Mouse (Mus musculus) forelimb bud, embryonic 11.5 days (tissue): Measurements from ENCODE around the gene Paqr6.
"Not testable (repeated sequence)": the region's sequence is repeated elsewhere in the genome, so short reads cannot be mapped to it uniquely, and the experiment has no call there.

Experiments
- DNase-seq: peaks from one replicate; pipeline ENCODE4 v3.0.0-alpha.2; 2012; ENCODE audit warnings: low read depth, low spot score

Gene Paqr6

DNA sequence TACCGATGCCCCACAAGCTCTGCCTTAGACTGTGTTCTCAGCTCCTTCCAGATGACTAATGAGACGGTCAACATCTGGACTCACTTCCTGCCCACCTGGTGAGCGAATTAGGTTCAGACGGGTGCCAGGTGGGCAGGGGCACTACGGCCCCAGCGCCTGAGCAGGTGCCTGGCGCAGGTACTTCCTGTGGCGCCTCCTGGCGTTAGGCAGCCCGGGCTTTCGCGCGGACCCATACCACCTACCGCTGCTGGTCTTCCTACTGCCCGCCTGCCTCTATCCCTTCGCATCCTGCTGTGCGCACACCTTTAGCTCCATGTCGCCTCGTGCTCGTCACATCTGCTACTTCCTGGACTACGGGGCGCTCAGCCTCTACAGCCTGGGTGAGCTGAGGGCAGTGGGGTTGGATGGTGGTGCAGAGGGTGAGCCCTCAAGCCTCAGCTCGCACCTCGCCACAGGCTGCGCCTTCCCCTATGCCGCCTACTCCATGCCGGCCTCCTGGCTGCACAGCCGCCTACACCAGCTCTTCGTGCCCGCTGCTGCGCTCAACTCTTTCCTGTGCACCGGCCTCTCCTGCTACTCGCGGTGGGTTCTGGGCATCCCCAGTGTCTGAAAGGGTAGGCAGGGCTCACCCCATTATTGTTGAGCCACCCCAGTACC lies 1.4 kb downstream of the Paqr6 start:
- no peak for DNase-seq

DNA sequence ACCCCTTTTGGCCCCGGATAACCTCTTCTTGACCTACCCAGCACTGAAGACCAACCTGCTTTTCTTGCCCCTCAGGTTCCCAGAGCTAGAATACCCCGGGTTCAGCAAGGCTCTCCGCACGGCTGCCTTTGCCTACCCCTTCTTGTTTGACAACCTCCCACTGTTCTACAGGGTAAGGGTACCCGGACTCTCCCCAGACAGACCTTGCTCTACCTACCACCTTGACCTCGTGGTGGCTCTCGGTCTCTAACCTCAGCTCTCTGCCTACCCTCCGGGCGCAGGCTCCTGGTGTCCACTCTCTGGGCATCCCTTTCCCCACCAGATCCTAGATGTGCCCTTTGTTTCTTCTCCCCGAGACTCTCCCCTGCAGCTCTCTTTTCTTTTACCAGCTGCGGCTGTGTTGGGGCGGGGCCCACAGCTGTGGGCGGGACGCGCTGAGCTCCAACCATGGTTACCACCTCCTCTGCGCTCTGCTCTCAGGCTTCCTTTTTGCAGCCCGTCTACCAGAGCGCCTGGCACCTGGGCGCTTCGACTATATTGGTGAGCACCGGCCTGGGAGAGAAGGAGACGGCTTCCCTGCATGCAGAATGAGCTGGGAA lies 2.5 kb downstream of the Paqr6 start:
- peak; percentile 35 for DNase-seq

DNA sequence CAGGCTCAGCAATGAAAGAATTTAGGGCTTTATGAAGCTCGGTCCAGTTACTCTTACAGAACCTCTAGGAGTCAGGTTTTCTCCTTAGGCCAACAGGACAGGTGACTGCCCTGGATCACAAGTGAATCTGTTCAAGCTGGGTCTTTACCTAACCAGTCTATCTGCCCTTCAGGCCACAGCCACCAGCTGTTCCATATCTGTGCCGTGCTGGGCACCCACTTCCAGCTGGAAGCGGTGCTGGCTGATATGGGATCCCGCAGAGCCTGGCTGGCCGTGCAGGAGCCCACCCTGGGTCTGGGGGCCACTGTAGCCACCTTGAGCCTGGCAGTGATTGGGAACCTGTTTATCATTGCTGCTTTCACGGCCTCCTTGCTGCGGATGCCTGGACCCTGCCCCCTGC lies 3.1 kb downstream of the Paqr6 start:
- DNase-seq, result not testable (repeated sequence)

DNA sequence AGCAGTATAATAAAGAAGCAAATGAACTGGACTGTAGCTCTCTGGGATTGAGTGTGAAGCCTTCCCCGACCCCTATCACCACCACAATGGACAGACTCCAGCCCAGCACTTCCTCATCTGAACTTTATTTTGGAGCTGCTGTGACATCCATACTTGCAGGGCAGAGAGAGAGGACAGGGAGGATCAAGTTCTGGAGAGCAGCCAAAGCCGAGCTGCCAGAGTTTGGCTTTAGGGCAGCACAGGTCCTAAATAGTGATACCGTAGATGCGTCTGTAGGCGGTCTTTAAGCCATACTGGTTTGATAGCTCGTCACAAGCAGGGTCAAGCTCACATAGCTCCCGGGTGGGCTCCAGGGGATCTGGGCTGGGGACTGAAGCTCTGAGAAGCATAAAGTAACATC lies 4.1 kb downstream of the Paqr6 start:
- not testable (repeated sequence) for DNase-seq

DNA sequence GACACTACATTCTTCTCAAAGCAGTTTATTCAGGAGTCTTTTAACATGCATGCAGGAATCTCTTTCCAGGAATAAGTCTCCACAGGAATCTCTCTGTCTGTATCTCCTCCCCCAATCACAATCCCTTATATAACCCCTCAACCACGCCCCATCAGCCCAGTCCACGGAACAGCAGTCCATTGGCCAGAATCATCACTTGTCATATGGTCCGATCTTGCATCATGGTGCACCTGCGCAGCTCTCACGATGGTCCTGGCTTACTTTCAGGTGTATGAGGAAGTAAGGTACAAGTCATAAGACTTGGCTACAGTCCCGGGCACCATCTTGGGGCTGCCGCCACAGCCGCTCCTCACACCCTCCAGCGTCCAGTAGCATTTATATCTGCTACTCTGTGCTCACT lies 8.3 kb downstream of the Paqr6 start, which contains the start of gene Bglap3:
TSS of gene Bglap3 (minus strand) at position 101 of the 400 bp plus-strand sequence.
- not testable (repeated sequence) for DNase-seq

DNA sequence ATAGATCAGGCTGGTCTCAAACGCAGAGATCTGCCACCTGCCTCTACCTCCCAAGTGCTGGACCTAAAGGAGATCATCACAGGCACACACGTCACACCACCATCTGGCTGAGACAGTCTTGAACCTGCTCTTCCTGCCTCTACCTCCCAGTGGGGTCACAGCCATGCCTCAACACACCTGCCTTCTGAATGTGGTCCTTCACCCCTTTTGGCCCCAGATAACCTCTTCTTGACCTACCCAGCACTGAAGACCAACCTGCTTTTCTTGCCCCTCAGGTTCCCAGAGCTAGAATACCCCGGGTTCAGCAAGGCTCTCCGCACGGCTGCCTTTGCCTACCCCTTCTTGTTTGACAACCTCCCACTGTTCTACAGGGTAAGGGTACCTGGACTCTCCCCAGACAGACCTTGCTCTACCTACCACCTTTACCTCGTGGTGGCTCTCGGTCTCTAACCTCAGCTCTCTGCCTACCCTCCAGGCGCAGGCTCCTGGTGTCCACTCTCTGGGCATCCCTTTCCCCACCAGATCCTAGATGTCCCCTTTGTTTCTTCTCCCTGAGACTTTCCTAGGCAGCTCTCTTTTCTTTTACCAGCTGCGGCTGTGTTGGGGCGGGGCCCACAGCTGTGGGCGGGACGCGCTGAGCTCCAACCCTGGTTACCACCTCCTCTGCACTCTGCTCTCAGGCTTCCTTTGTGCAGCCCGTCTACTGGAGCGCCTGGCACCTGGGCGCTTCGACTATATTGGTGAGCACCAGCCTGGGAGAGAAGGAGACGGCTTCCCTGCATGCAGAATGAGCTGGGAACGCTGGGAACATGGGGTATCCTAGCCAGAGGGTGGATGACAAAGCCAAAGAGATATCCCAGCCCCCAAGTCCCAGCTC lies 11.6 kb downstream of the Paqr6 start:
- DNase-seq, result peak; percentile 51

DNA sequence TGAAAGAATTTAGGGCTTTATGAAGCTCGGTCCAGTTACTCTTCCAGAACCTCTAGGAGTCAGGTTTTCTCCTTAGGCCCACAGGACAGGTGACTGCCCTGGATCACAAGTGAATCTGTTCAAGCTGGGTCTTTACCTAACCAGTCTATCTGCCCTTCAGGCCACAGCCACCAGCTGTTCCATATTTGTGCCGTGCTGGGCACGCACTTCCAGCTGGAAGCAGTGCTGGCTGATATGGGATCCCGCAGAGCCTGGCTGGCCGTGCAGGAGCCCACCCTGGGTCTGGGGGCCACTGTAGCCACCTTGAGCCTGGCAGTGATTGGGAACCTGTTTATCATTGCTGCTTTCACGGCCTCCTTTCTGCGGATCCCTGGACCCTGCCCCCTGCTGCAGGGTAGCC lies 12.3 kb downstream of the Paqr6 start:
- DNase-seq, result peak; percentile 24

DNA sequence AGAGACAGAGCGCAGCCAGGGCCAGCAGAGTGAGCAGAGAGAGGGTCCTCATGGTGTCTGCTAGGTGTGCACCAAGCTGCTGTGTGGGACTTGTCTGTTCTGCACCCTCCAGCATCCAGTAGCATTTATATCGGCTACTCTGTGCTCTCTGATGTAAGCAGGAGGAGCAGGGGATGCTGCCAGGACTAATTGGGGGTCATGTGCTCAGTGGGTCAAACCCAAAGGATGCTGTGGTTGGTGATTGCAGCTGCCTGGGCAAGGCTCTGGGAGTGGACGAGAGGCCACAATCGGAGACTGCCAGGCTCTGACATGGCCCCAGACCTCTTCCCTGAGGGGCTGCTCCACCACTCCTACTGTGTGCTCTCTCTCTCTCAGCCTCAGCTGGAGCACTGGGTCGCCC lies 14.2 kb downstream of the Paqr6 start, which contains the start of gene Bglap2:
TSS of gene Bglap2 (minus strand) at position 101 of the 400 bp plus-strand sequence.
- not testable (repeated sequence) for DNase-seq

DNA sequence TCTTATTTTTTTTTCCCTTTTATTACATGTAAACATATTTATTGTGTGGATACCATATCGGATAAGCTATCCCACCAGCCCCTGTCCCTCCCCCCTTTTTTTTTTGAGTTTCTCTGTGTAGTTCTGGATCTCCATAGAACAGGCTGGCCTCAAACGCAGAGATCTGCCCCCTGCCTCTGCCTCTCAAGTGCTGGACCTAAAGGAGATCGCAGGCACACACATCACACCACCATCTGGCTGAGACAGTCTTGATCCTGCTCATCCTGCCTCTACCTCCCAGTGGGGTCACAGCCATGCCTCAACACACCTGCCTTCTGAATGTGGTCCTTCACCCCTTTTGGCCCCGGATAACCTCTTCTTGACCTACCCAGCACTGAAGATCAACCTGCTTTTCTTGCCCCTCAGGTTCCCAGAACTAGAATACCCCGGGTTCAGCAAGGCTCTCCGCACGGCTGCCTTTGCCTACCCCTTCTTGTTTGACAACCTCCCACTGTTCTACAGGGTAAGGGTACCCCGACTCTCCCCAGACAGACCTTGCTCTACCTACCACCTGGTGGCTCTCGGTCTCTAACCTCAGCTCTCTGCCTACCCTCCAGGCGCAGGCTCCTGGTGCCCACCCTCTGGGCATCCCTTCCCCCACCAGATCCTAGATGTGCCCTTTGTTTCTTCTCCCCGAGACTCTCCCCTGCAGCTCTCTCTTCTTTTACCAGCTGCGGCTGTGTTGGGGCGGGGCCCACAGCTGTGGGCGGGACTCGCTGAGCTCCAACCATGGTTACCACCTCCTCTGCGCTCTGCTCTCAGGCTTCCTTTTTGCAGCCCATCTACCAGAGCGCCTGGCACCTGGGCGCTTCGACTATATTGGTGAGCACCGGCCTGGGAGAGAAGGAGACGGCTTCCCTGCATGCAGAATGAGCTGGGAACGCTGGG lies 17.3 kb downstream of the Paqr6 start:
- DNase-seq, result not testable (repeated sequence)

DNA sequence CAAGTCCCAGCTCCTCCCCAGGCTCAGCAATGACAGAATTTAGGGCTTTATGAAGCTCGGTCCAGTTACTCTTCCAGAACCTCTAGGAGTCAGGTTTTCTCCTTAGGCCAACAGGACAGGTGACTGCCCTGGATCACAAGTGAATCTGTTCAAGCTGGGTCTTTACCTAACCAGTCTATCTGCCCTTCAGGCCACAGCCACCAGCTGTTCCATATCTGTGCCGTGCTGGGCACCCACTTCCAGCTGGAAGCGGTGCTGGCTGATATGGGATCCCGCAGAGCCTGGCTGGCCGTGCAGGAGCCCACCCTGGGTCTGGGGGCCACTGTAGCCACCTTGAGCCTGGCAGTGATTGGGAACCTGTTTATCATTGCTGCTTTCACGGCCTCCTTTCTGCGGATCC lies 18.0 kb downstream of the Paqr6 start:
- DNase-seq, result not testable (repeated sequence)

DNA sequence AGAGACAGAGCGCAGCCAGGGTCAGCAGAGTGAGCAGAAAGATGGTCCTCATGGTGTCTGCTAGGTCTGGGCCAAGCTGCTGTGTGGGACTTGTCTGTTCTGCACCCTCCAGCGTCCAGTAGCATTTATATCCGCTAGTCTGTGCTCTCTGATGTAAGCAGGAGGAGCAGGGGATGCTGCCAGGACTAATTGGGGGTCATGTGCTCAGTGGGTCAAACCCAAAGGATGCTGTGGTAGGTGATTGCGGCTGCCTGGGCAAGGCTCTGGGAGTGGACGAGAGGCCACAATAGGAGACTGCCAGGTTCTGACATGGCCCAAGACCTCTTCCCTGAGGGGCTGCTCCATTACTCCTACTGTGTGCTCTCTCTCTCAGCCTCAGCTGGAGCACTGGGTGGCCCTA lies 20.0 kb downstream of the Paqr6 start, which contains the start of gene Bglap:
TSS of gene Bglap (minus strand) at position 101 of the 400 bp plus-strand sequence.
- DNase-seq, result no peak

DNA sequence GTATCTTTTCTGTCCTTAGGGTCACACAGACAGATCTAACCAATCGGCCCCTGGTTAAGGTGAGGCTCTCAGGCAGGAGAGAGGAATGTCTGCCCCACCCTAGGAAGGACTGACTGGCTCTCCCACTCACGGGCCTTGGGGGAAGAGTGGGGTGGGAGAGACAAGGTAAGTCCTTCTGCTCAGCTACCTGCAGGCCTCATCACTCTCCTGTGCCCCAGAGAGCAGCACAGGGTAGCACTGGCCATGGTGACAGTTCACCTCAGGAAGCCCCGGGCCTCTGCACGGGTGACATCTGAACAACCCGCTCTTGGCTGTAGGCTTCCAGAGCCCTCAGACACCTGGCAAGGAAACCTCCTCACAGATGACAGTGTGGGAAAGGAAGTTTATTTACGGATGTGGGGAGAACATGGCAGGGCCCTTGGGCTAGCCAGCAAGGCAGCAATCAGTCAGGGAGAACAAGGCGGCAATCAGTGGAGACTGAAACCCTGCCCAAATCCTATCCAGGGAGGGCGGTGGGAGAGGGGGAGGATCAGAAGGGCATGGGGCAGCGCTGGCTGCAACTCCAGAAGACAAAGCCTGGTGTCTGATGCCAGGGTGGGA lies 29.5 kb downstream of the Paqr6 start:
- DNase-seq, result no peak

DNA sequence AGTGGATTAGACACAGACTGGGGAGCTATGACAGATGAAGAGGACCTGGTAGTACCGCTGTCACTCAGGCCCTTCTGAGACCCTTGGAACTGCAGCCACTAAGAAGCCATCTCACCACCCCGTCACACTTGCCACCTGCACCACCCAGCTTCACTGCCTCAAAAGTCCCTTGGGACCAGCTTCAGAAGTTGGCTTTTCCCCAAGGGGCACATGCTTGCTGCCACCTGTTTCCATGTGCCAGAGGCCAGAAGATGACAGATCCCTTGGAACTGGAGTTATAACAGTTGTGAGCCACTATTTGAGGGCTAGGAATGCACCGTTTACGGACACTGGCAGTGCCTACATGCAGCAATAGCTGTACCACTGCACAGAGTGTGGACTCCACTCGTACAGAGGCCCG lies 30.9 kb downstream of the Paqr6 start:
- DNase-seq, result no peak

DNA sequence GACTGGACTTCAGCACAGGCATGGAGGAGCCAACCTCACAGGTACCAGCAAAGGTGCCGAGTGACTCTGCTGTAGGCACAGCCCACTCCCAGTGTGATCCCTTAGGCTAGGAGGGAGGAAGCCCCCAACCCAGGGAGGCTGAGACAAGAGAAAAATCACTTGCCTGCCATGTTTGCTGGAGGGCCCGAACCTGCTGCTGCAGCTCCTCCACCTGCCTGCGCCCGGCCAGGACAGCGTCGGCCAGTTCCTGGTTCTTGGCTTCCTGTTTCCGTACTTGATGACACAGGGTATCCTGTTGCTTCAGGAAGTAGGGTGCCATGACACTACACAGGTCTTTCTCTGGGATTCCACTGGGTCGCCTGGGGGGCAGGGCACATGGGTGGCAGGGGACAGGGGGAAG lies 31.4 kb downstream of the Paqr6 start:
- no peak for DNase-seq

DNA sequence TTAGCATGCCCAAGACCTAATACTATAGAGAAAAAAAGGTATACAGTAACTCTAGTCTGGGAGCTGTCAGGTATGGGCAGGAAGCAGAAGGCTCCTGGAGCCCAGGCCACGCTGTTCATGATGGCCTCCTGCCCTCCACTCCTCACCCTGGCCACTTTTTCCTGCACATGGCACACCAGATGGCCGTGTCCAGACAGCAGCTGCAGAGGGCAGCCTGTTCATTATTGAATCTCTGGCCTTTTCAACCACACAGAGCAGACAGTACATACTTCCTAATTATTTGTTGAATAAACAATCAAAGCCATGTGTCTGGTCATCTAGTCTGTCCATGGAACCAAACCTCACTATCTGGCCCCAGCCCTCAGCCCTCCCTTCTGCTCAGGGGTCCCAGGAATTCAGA lies 34.3 kb downstream of the Paqr6 start:
- no peak for DNase-seq

DNA sequence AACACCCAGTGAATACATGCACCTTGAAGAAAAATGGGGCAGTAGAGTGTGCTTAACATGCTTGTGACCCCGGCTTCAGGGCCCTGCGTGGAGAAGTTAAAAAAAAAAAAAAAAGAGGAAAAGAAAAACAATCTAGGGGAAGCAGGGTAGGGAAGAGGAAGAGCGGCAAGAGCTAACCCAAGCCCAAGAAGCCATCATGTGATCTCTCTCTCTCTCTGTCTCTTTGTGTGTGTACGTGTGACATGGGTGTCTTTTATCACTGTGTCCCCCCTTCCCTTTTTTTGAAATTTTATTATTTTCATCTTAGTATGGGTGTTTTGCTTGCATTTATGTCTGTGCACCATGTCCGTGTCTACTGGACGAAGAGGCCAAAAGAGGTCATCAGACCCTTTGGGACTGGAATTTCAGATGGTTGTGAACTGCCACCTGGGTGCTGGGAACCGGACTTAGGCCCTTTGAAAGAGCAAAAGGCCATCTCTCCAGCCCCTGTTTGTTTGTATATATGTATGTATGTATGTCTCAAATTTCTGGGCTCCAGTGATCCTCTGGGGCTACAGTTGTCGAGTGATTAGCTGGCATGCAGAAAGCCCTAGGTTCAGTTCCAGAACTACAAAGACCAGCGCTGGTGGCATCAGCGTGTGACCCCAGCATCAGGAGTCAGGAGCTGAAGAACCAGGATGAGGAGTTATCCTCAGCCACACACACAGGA lies 39.3 kb downstream of the Paqr6 start:
- DNase-seq, result no peak

DNA sequence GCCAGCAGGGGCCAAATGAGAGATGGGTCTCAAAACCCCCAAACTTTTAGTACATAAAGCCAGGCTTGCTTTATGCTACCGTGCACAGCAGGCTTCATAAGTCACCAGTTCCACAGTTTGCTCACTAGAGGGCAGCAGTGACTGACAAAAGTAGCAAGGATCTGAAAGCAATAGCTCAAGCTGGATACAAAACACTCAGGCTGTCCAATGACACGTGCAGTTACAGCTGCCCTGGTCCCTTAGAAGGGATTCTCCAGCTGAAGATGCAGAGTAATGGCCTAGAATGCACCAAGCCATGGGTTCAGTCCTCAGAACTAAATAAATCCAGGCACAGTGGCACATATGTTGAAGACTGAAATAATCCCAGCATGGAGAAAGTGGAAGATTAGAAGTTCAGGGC lies 42.7 kb downstream of the Paqr6 start:
- DNase-seq, result peak; percentile 89

DNA sequence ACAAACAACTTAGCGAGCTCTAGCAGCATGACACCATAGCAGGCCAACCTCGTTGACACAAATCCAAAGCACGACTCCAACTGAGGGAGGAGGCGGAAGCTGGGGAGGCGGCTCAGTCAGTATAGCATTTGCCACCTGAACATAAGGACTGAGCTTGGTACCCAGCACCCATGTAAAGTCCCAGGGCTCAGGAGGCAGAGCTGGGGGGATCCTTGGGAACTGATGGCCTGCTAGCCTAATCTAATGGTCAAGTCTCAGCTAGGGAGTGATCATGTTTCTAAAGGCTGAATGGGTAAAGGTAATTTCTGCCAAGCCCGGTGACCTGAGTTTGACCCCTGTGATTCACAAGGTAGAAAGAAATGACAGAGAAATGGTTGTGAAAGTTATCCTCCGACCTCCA lies 43.1 kb downstream of the Paqr6 start:
- DNase-seq, result no peak

DNA sequence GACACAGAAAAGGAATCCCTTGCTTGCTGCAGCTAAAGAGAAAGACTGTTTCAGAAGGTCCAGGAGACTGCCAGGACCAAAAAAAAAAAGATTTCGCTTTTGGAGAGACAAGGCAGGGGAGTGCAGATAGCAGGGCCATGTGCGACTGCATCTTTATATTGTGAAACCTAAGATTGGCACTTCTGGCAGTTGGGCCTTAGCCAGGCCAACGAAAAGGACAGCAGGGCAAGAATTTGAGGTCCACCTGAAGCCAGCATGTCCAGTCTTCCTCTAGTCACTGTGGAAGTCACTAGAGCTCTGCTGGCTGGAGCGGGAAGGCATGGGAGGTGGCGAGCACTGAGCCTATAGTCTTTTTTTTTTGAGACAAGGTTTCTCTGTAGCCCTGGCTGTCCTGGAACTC lies 44.6 kb downstream of the Paqr6 start:
- no peak for DNase-seq
